Mouse (Mus musculus) megakaryocyte-erythroid progenitor cell, adult 5-6 weeks (primary cell): Measurements from ENCODE around the gene Chit1. TPM values are rescaled to one million over a fixed set of nuclear protein-coding genes. Genes with fewer than 3 reads are reported as not detected.
A peak's percentile ranks its signal among the peaks of the same experiment; 100 is the strongest.

ENCODE experiments used
- ATAC-seq: replicated peaks from 2 replicates; pipeline ENCODE4 v1.8.0; 2016; ENCODE audit warnings: mild to moderate bottlenecking, inconsistent platforms; ENCODE audit not compliant: severe bottlenecking, poor library complexity, low FRiP score, low TSS enrichment
- total RNA-seq, 2 experiments: library from RNA; stranded (forward) in 1 of 2; stranded (reverse) in 1 of 2; fragments of 200-1000, 215-1000 nt in 1 of 2; fragments of >200 nt in 1 of 2; fragmentation: Nextera tagmentation in 1 of 2; gene quantifications; 2 replicates each; pipeline ENCODE4 v1.2.3; 2014 to 2017

Chit1 gene
- total RNA-seq, 2 experiments from 2014 or later, result not detected

- peak; percentile 31; the same call in 1 of the 2 replicates for ATAC-seq
These were observed 14.6 kb upstream of the Chit1 start for GRCm38 (mm10) chr1:134096264-134096934.

- ATAC-seq, result no peak
These were observed 13.8 kb upstream of the Chit1 start for GRCm38 (mm10) chr1:134097080-134097855.

GRCm38 (mm10) chr1:134097956-134098725, 12.9 kb upstream of the Chit1 start:
- no peak for ATAC-seq

- peak; percentile 87 for ATAC-seq
These were observed 12.1 kb upstream of the Chit1 start for GRCm38 (mm10) chr1:134098726-134099515.

- ATAC-seq, result peak; percentile 34
These were observed 11.4 kb upstream of the Chit1 start for GRCm38 (mm10) chr1:134099516-134100235.

GRCm38 (mm10) chr1:134100401-134100800, 10.6 kb upstream of the Chit1 start:
- no peak for ATAC-seq

- no peak for ATAC-seq
These were observed 10.1 kb upstream of the Chit1 start for GRCm38 (mm10) chr1:134100928-134101327.

GRCm38 (mm10) chr1:134101593-134101992, 9.4 kb upstream of the Chit1 start:
- ATAC-seq, result no peak

GRCm38 (mm10) chr1:134103861-134104260, 7.2 kb upstream of the Chit1 start:
- no peak for ATAC-seq

GRCm38 (mm10) chr1:134105043-134105763, 5.8 kb upstream of the Chit1 start:
- no peak for ATAC-seq

- no peak for ATAC-seq
These were observed 5.1 kb upstream of the Chit1 start for GRCm38 (mm10) chr1:134105764-134106430.

GRCm38 (mm10) chr1:134106719-134107118, 4.3 kb upstream of the Chit1 start:
- ATAC-seq, result peak; percentile 61

GRCm38 (mm10) chr1:134107777-134108176, 3.3 kb upstream of the Chit1 start:
- no peak for ATAC-seq

GRCm38 (mm10) chr1:134110015-134110414, 1.0 kb upstream of the Chit1 start:
- no peak for ATAC-seq

GRCm38 (mm10) chr1:134110449-134110848, 593 bp upstream of the Chit1 start:
- ATAC-seq, result 0 out of 2 replicates have a peak, but pooled peaks have one; percentile 30

GRCm38 (mm10) chr1:134113560-134113959, 2.5 kb downstream of the Chit1 start:
- ATAC-seq, result no peak

GRCm38 (mm10) chr1:134114018-134114417, 3.0 kb downstream of the Chit1 start:
- ATAC-seq, result no peak

GRCm38 (mm10) chr1:134114730-134115129, 3.7 kb downstream of the Chit1 start:
- ATAC-seq, result no peak
